Mouse (Mus musculus) olfactory bulb, adult 2 months (tissue): ENCODE measurements around the gene Rnaseh2c.

Experiments
- CTCF ChIP-seq: fragments of 200-500 bp; IDR thresholded peaks from 2 replicates; pipeline ENCODE4 v1.5.1; 2012; ENCODE audit warnings: low read depth, mild to moderate bottlenecking, low read length, moderate library complexity; ENCODE audit not compliant: insufficient read depth
- POLR2A ChIP-seq: fragments of 200-500 bp; IDR thresholded peaks from 2 replicates; pipeline ENCODE4 v1.6.1; 2012; ENCODE audit warnings: mild to moderate bottlenecking, low read depth, low read length, moderate library complexity; ENCODE audit not compliant: insufficient read depth

GRCm38 (mm10) chr19:5591888-5592287, 9.8 kb upstream of the Rnaseh2c start:
- TF ChIP-seq POLR2A, result no peak
- TF ChIP-seq CTCF, result no peak
